Mouse (Mus musculus) brain, embryonic 14.5 days (tissue): ENCODE results near the gene Fam13c. TPM values are rescaled to one million over a fixed set of nuclear protein-coding genes. Genes with fewer than 3 reads are reported as not detected.
"Not testable (repeated sequence)": the region's sequence is repeated elsewhere in the genome, so short reads cannot be mapped to it uniquely, and the experiment has no call there.

Source experiments
- DNase-seq: peaks from one replicate; pipeline ENCODE4 v3.0.0-alpha.2; 2011; ENCODE audit warnings: low read depth
- CTCF ChIP-seq: fragments of 200-500 bp; IDR thresholded peaks from 2 replicates; pipeline ENCODE4 v1.5.1; 2012; ENCODE audit warnings: inconsistent platforms, mild to moderate bottlenecking, moderate library complexity, borderline replicate concordance; ENCODE audit not compliant: insufficient read depth, insufficient read length; ENCODE audit errors: extremely low read depth
- POLR2A ChIP-seq: fragments of 200-500 bp; IDR thresholded peaks from 2 replicates; pipeline ENCODE4 v1.6.1; 2012; ENCODE audit warnings: mild to moderate bottlenecking, inconsistent platforms, borderline replicate concordance; ENCODE audit not compliant: poor library complexity, insufficient read depth, insufficient read length, severe bottlenecking; ENCODE audit errors: extremely low read depth
- polyA plus RNA-seq: library from polyadenylated mRNA; depleted of rRNA; stranded (reverse); fragments of >200 nt; gene quantifications from 2 replicates; pipeline ENCODE4 v1.2.3, GENCODE M21; 2012

The Fam13c gene
- polyA plus RNA-seq, 1 experiment, result 18.7 TPM

DNA sequence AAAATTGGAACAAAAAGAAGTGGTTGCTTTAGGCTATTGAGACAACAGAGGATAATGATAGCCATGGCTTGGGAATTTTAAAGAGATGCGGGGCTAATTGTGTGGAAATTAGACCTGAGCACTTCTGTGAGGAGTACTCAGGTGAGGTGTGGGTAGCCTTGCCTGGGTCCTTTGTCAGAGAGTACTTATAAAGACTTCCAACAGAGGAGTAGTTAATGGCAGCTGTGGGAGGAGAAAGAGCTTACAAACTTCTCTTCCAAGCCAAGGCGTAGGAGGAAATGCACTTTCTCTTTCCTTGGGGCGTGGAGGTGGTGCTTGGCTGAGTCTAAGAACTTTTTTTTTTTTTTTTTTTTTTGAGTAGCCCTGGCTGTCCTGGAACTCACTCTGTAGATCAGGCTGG is 6.9 kb upstream of the Fam13c start:
- no peak for DNase-seq

DNA sequence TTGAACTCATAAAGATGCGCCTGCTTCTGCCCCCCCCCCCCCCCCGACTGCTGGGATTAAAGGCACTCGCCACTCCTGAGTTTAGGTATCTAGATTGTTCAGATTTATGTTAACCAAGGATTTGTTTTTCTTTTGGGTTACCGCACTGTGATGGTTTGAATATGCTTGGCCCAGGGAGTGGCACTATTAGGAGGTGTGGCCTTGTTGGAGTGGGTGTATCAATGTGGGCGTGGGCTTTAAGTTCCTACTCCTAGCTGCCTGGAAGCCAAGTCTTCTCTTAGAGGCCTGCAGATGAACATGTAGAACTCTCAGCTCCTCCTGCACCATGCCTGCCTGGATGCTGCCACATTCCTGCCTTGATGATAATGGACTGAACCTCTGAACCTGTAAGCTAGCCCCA is 6.5 kb upstream of the Fam13c start:
- not testable (repeated sequence) for DNase-seq

More for the DNA sequence above, 6.9 kb upstream of the Fam13c start:
- TF ChIP-seq CTCF, result no peak

DNA sequence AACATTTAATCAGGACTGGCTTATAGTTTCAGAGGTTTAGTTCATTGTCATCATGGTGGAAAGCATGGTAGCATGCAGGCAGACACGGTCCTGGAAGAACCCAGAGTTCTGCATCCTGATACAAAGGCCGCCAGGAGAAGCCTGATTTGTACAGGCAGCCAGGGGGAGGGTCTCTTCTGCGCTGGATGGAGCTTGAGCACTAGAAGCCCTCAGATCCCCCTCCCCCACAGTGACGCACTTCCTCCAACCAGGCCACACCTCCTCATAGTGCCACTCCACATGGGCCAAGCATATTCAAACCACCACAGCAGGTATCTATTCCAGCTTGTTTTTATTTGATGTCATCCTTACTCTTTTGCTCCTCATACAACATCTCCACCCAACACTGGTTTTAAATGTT is 3.6 kb upstream of the Fam13c start:
- no peak for DNase-seq
- no peak for TF ChIP-seq CTCF
- TF ChIP-seq POLR2A, result no peak

DNA sequence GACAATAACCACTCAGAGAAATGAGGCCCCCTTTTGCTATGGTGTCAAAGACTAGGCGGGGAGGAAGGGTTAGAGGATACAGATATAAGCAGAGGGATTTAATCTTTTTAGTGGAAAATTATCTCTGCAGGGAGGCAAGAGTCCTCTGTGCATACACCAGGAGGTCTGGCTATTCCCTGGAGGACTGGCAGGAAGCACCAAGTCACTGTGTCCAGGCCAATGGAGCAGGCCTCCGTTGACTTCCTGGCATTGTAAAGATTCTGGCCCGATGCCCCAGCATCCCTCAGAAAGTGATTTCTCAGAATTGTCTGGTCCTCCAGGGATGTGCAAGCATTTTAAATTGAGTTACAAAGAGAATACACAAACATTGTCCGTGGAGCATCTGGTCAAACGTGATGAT is 3.0 kb upstream of the Fam13c start:
- DNase-seq, result no peak
- no peak for TF ChIP-seq CTCF
- TF ChIP-seq POLR2A, result no peak

DNA sequence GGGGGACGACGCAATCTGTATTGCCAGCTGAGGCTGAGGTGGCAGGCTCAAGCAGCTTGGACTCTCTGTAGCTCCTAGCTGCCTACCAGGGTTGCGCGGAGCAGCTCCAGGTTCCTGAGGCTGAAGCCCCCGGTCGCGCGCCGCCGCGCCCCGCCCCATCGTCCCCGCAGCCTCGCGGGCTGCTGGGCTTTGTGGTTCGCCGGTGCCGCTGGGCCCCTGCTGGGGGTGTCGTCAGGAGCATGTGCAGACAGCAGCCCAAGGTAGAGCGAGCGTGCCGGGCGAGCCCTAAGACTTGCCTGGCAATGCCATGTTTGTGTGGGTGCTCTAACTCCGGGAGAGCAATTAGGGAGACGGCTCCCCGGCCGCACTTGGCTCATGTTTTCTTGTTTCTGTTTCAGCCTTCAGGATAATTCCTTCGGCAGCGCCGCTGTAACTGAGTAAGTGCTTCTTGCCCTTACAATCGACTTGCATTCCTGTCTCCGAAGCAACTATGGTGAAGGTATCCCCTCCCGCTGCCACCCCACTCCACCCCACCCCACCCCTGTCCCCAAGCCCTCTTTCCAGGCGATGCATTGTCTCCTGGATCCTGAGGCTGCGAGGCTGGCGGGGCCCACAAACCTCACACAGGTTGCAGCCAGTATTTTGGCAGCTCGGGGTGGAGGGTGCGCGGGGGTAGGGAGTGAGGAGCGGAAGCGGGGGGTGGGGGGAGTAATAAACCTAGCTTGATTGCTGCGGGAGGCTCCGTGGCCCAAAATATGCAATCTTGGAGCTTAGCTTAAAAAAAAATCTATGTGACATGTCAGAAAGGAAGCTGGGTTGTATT is 569 bp downstream of the Fam13c start:
- TF ChIP-seq CTCF, result no peak
- peak; percentile 88; the same call in 1 of the 2 replicates for TF ChIP-seq POLR2A
- DNase-seq, result peak; percentile 93

DNA sequence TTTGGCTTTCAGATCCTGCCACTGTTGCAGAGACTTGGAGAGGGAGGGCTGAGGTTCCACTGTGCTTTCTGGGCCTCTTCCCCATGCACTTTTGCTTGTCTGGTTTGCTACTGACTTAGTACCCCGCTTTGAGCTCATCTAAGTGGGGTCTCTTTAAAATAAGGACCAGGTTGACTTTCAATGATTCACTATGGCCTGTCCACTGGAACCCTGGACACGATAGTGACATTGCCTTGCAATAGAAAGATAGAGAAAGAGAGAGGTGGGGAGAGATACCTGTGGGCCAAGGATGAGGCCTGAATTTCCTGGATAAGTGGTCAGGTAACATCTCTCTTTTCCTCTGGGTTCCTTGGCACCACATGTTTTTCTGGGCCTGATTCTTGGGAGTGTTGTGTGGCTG is 1.9 kb downstream of the Fam13c start:
- no peak for DNase-seq
- no peak for TF ChIP-seq CTCF
- no peak for TF ChIP-seq POLR2A

DNA sequence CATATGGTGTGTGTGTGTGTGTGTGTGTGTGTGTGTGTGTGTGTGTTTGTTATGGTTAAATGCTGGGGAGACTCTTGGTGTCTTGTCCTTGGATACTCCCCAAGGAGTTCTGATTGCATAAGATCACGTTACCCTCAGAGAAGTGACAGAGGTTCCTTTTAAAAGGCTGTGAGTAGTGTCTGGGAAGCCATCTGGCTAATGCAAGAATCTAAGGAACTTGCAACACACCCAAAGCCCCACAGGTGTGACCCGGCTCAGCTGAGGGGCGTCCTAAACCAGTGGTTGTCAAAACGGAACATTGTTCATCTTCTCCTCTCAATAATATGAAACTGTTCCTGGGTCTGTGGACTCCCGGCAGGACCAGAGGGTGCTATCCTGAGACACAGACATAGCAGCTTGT is 2.3 kb downstream of the Fam13c start:
- no peak for TF ChIP-seq CTCF
- TF ChIP-seq POLR2A, result no peak
- DNase-seq, result no peak

DNA sequence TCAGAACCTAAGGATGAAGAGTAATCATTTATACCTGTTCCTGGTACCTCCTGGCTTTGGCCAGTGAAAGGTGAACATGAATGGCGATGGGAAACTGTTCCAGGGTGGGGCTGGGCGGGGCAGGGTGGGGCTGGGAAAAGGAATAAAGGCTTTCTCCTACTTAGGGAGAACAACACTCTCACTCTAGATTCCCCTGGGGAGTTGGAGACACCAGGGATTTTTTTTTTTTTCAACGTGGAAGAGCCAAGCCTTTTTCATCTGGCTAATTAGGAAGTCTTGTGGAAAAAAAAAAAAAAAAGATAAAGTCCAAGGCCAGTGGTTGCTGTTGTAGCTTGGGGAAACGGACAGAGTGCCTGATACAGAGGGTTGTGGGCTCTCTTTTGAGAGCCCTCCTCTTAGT is 7.5 kb downstream of the Fam13c start:
- TF ChIP-seq CTCF (no peak), POLR2A (no peak)
- no peak for DNase-seq

DNA sequence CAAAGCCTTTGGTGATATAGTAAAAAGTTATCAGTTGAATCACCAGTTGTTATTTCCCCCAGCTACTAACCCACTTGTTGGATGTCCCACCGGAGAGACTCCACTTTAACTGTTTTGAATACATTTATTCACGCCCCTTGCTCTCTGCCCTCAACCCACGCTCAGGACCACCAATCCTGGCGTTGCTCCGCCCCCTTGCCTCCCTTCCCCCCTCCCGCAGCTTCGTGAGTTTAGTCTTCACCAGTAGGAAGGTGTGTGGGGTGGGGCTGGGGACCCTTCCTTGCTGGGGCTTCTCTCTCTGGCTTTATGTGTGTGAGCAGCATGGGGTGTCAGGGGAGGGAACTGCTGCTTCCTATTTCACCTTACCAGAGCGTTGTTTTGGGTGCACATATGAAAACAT is 8.9 kb downstream of the Fam13c start:
- TF ChIP-seq CTCF, result no peak
- no peak for TF ChIP-seq POLR2A
- DNase-seq, result no peak

DNA sequence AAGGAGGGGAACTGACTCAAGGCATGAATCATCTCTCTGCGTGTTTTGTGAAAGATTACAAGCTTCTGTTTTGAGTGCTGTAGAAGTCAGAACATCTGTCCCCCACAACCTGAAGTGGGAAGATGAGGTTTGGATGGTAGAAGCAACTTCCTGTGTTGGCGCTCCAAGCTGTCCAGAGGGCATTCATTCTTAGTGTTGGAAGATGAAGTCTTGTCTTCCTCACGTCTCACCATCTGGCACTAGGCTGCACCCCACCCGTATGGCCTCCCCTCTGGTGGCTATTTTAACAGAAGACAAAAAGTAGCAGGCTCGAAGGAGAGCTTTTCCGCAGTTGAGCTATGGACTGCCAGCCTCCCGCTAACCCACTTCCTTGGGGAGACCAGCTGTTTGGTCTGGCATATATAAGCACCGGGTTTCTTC is 15.6 kb downstream of the Fam13c start:
- peak; percentile 16 for DNase-seq
- TF ChIP-seq POLR2A, result no peak
- no peak for TF ChIP-seq CTCF

DNA sequence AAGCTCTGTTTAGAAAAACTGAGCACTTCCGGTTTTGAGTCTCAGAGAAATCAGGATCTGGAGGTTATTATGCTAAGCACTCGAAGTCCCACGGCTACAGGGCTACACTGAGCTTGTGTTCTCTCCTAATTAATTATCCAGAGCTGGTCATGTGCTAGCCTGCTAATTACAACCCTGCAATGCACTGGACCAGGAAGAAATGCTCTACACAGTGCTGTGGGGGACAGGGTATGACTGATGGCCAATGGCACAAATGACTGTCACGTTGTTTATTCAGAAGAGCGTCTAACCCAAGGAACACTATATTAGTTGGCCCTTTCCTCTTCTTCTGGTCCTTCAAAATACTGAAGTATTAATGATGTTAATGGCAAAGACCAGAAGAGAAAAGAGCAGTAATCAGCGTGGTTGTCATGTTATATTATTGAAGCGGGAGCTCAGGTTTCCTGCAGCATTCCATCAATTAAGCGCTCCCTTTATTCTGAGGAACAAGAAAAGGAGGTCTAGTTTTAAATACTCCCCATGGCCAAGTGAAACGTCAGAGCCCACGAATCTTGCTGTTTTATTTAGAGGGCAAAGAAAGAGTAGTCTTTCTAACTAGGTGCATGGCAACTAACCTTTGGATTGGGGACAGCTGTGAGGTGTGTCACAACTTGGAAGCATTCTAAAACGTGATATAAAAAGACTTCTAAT is 18.4 kb downstream of the Fam13c start:
- TF ChIP-seq POLR2A (no peak), CTCF (no peak)
- peak; percentile 89 for DNase-seq

DNA sequence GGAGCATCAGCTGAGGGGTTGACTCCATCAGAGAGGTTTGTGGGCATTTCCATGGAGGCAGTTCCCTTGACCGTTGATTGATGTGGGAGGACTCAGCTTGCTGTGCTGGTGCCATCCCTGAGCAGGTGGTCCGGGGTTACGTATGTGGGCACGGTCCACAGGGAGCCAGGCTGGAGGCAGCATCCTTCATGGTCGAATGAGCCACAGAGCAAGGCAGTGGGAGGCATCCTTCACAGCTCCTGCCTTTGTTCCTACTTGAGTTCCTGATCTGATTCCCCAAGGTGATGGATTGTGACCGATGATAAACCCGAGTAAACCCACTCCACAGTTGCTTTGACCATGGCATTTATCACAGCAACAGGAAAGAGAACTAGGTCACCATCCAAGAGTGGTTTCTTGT is 25.4 kb downstream of the Fam13c start:
- no peak for DNase-seq

More for the DNA sequence above, 25.4 kb downstream of the Fam13c start:
- TF ChIP-seq POLR2A, result no peak
- TF ChIP-seq CTCF, result no peak
